Mouse (Mus musculus) erythroid progenitor cell, adult 5-6 weeks (primary cell): ENCODE data around the gene Mapk8ip3. TPM values are rescaled to one million over a fixed set of nuclear protein-coding genes. Genes with fewer than 3 reads are reported as not detected.

ENCODE experiments used
- ATAC-seq: replicated peaks from 2 replicates; pipeline ENCODE4 v1.8.0; 2016; ENCODE audit warnings: moderate number of reproducible peaks, mild to moderate bottlenecking, moderate TSS enrichment, inconsistent platforms; ENCODE audit not compliant: poor library complexity, low FRiP score, severe bottlenecking
- total RNA-seq, 2 experiments: library from RNA; stranded (forward) in 1 of 2; stranded (reverse) in 1 of 2; fragments of 150-400 nt in 1 of 2; fragments of 186-747, 209-891 nt in 1 of 2; gene quantifications; 2 replicates each; pipeline versions ENCODE4 v1.2.3 to v1.2.4; 2015 to 2017; ENCODE audit warnings: low replicate concordance in 2 of 2

The Mapk8ip3 gene
- total RNA-seq, 2 experiments from 2014 or later = 132 to 268 TPM

- no peak for ATAC-seq
Measured at GRCm38 (mm10) chr17:24856589-24856988, 80.2 kb downstream of the Mapk8ip3 start.

GRCm38 (mm10) chr17:24855838-24856464 is 80.8 kb downstream of the Mapk8ip3 start:
- ATAC-seq = no peak

GRCm38 (mm10) chr17:24851381-24852125 is 85.2 kb downstream of the Mapk8ip3 start:
- no peak for ATAC-seq

DNA sequence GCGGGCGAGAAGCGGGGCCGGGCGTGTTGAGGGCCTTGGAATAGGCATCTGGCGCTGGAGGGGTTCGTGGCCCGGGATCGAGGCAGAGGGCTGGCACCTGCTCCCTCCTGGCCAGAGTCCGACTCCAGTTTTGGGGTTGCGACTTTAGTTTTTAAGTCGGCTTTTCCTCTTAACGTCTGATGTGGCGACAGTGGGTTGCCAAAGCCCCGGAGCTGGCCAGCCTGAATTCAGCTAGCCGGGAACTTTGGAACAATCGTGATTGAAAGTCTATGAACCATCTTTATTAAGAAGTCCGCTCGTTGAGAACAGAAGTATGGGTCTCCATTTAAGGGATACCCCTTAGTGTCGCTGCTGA is 86.0 kb downstream of the Mapk8ip3 start:
- no peak for ATAC-seq

GRCm38 (mm10) chr17:24850065-24850772 is 86.6 kb downstream of the Mapk8ip3 start, which contains the start of gene Fahd1:
Fahd1 (minus strand) TSS chr17:24850364.
- ATAC-seq = peak; percentile 84

DNA sequence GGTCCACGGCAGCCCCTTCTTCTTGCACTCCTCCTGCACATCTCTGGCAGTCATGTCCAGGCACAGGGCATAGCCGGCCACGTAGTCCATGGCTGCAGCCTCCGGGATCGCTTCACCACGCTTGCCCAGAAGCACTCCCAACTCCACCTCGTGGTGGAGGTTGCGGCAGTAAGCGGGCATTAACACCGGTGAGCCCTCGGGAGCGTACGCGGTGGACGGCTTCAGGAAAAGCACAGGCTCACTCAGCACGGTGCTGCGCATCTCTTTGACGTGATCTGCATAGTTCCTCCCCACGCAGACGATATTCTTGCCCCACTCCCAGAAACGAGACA is 87.1 kb downstream of the Mapk8ip3 start:
- peak; percentile 55 for ATAC-seq

DNA sequence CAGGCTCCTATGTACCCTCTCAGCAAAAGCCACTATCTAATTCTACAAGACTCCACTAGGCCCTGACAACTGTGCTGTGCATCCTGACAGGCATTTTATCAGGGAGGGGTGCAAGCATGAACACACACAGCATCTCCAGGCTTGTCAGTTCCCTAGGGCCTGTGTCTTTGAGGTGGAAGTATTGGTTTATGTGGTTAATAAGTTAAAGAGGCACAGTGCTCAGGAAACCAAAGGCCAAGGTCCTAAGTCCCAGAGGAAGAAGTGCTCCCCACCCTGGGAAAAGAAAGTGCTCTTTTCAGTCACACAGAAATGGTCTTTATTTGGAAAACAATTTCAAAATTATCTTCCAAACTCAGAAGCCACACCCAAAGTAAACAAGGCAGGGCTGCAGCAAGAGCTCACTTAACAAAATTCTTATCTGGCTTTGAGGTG is 88.2 kb downstream of the Mapk8ip3 start:
- ATAC-seq = peak; percentile 40

- ATAC-seq = no peak
Measured at GRCm38 (mm10) chr17:24847386-24847785, 89.4 kb downstream of the Mapk8ip3 start.

- ATAC-seq = no peak
Measured at GRCm38 (mm10) chr17:24844525-24844924, 92.3 kb downstream of the Mapk8ip3 start.

- peak; percentile 77 for ATAC-seq
Measured at GRCm38 (mm10) chr17:24842631-24843030, 94.1 kb downstream of the Mapk8ip3 start.

Other genes starting within 250 kb of the Mapk8ip3 start
- gene Syngr3, start 247.0 kb downstream of the Mapk8ip3 start, total RNA-seq (2015; ENCODE audit: low replicate concordance) = not detected in 2 replicates
- gene Syngr3, start 247.0 kb downstream of the Mapk8ip3 start, total RNA-seq (2017; ENCODE audit: low replicate concordance) = not detected in 2 replicates
- gene Gfer, start 240.8 kb downstream of the Mapk8ip3 start, total RNA-seq (2015; ENCODE audit: low replicate concordance) = 9.6 and 15.9 TPM in 2 replicates
- gene Gfer, start 240.8 kb downstream of the Mapk8ip3 start, total RNA-seq (2017; ENCODE audit: low replicate concordance) = 14.0 and 15.7 TPM in 2 replicates
- not detected in 2 replicates for gene Noxo1, start 240.7 kb downstream of the Mapk8ip3 start, total RNA-seq (2015; ENCODE audit: low replicate concordance)
- not detected in 2 replicates for gene Noxo1, start 240.7 kb downstream of the Mapk8ip3 start, total RNA-seq (2017; ENCODE audit: low replicate concordance)
- 5.8 and 10.1 TPM in 2 replicates for gene Tbl3, start 229.3 kb downstream of the Mapk8ip3 start, total RNA-seq (2015; ENCODE audit: low replicate concordance)
- 4.8 and 9.0 TPM in 2 replicates for gene Tbl3, start 229.3 kb downstream of the Mapk8ip3 start, total RNA-seq (2017; ENCODE audit: low replicate concordance)
- not detected in 2 replicates for gene Rnf151, start 218.9 kb downstream of the Mapk8ip3 start, total RNA-seq (2015; ENCODE audit: low replicate concordance)
- not detected in 2 replicates for gene Rnf151, start 218.9 kb downstream of the Mapk8ip3 start, total RNA-seq (2017; ENCODE audit: low replicate concordance)
- 1,299 and 1,601 TPM in 2 replicates for gene Rps2, start 218.9 kb downstream of the Mapk8ip3 start, total RNA-seq (2015; ENCODE audit: low replicate concordance)
- 315 and 526 TPM in 2 replicates for gene Rps2, start 218.9 kb downstream of the Mapk8ip3 start, total RNA-seq (2017; ENCODE audit: low replicate concordance)
- 178 and 200 TPM in 2 replicates for gene Ndufb10, start 212.5 kb downstream of the Mapk8ip3 start, total RNA-seq (2015; ENCODE audit: low replicate concordance)
- gene Ndufb10, start 212.5 kb downstream of the Mapk8ip3 start, total RNA-seq (2017; ENCODE audit: low replicate concordance) = 84.0 and 122 TPM in 2 replicates
- not detected in 2 replicates for gene Rpl3l, start 209.2 kb downstream of the Mapk8ip3 start, total RNA-seq (2015; ENCODE audit: low replicate concordance)
- gene Rpl3l, start 209.2 kb downstream of the Mapk8ip3 start, total RNA-seq (2017; ENCODE audit: low replicate concordance) = not detected in 2 replicates
- 108 and 112 TPM in 2 replicates for gene Msrb1, start 200.3 kb downstream of the Mapk8ip3 start, total RNA-seq (2015; ENCODE audit: low replicate concordance)
- gene Msrb1, start 200.3 kb downstream of the Mapk8ip3 start, total RNA-seq (2017; ENCODE audit: low replicate concordance) = 29.5 and 61.6 TPM in 2 replicates
- gene Hs3st6, start 184.0 kb downstream of the Mapk8ip3 start, total RNA-seq (2015; ENCODE audit: low replicate concordance) = not detected in 2 replicates
- gene Hs3st6, start 184.0 kb downstream of the Mapk8ip3 start, total RNA-seq (2017; ENCODE audit: low replicate concordance) = not detected in 2 replicates
- gene Meiob, start 132.7 kb downstream of the Mapk8ip3 start, total RNA-seq (2015; ENCODE audit: low replicate concordance) = not detected in 2 replicates
- gene Meiob, start 132.7 kb downstream of the Mapk8ip3 start, total RNA-seq (2017; ENCODE audit: low replicate concordance) = not detected in 2 replicates
- 350 and 357 TPM in 2 replicates for gene Hagh, start 96.8 kb downstream of the Mapk8ip3 start, total RNA-seq (2015; ENCODE audit: low replicate concordance)
- 157 and 279 TPM in 2 replicates for gene Hagh, start 96.8 kb downstream of the Mapk8ip3 start, total RNA-seq (2017; ENCODE audit: low replicate concordance)
- 50.5 and 87.6 TPM in 2 replicates for gene Fahd1, start 86.6 kb downstream of the Mapk8ip3 start, total RNA-seq (2015; ENCODE audit: low replicate concordance)
- gene Fahd1, start 86.6 kb downstream of the Mapk8ip3 start, total RNA-seq (2017; ENCODE audit: low replicate concordance) = 73.2 and 83.4 TPM in 2 replicates
- gene Igfals, start 71.0 kb downstream of the Mapk8ip3 start, total RNA-seq (2015; ENCODE audit: low replicate concordance) = 0.84 TPM in 1 of 2 replicates, not detected in the other
- not detected in 2 replicates for gene Igfals, start 71.0 kb downstream of the Mapk8ip3 start, total RNA-seq (2017; ENCODE audit: low replicate concordance)
- gene Nubp2, start 50.6 kb downstream of the Mapk8ip3 start, total RNA-seq (2015; ENCODE audit: low replicate concordance) = 31.9 and 50.8 TPM in 2 replicates
- gene Nubp2, start 50.6 kb downstream of the Mapk8ip3 start, total RNA-seq (2017; ENCODE audit: low replicate concordance) = 35.0 and 44.1 TPM in 2 replicates
- 84.0 and 90.5 TPM in 2 replicates for gene Spsb3, start 50.3 kb downstream of the Mapk8ip3 start, total RNA-seq (2015; ENCODE audit: low replicate concordance)
- 47.5 and 65.7 TPM in 2 replicates for gene Spsb3, start 50.3 kb downstream of the Mapk8ip3 start, total RNA-seq (2017; ENCODE audit: low replicate concordance)
- gene Eme2, start 41.9 kb downstream of the Mapk8ip3 start, total RNA-seq (2015; ENCODE audit: low replicate concordance) = 6.3 and 14.4 TPM in 2 replicates
- gene Eme2, start 41.9 kb downstream of the Mapk8ip3 start, total RNA-seq (2017; ENCODE audit: low replicate concordance) = 12.7 and 24.5 TPM in 2 replicates
- 8.3 and 9.6 TPM in 2 replicates for gene Mrps34, start 41.9 kb downstream of the Mapk8ip3 start, total RNA-seq (2015; ENCODE audit: low replicate concordance)
- 9.1 and 19.4 TPM in 2 replicates for gene Mrps34, start 41.9 kb downstream of the Mapk8ip3 start, total RNA-seq (2017; ENCODE audit: low replicate concordance)
- 151 and 169 TPM in 2 replicates for gene Nme3, start 40.5 kb downstream of the Mapk8ip3 start, total RNA-seq (2015; ENCODE audit: low replicate concordance)
- gene Nme3, start 40.5 kb downstream of the Mapk8ip3 start, total RNA-seq (2017; ENCODE audit: low replicate concordance) = 95.5 and 101 TPM in 2 replicates
- 33.2 and 39.0 TPM in 2 replicates for gene Jpt2, start 23.7 kb upstream of the Mapk8ip3 start, total RNA-seq (2015; ENCODE audit: low replicate concordance)
- gene Jpt2, start 23.7 kb upstream of the Mapk8ip3 start, total RNA-seq (2017; ENCODE audit: low replicate concordance) = 21.4 and 25.6 TPM in 2 replicates
- 49.9 and 54.4 TPM in 2 replicates for gene Cramp1l, start 78.8 kb upstream of the Mapk8ip3 start, total RNA-seq (2015; ENCODE audit: low replicate concordance)
- gene Cramp1l, start 78.8 kb upstream of the Mapk8ip3 start, total RNA-seq (2017; ENCODE audit: low replicate concordance) = 38.1 and 53.4 TPM in 2 replicates
- gene Ift140, start 79.1 kb upstream of the Mapk8ip3 start, total RNA-seq (2015; ENCODE audit: low replicate concordance) = 129 and 130 TPM in 2 replicates
- gene Ift140, start 79.1 kb upstream of the Mapk8ip3 start, total RNA-seq (2017; ENCODE audit: low replicate concordance) = 239 and 264 TPM in 2 replicates
- not detected in 2 replicates for gene Tmem204, start 146.6 kb upstream of the Mapk8ip3 start, total RNA-seq (2015; ENCODE audit: low replicate concordance)
- gene Tmem204, start 146.6 kb upstream of the Mapk8ip3 start, total RNA-seq (2017; ENCODE audit: low replicate concordance) = not detected in 2 replicates
- gene Telo2, start 179.0 kb upstream of the Mapk8ip3 start, total RNA-seq (2015; ENCODE audit: low replicate concordance) = 3.2 and 5.0 TPM in 2 replicates
- 10.5 and 42.6 TPM in 2 replicates for gene Telo2, start 179.0 kb upstream of the Mapk8ip3 start, total RNA-seq (2017; ENCODE audit: low replicate concordance)
- not detected in 2 replicates for gene Ptx4, start 183.8 kb upstream of the Mapk8ip3 start, total RNA-seq (2015; ENCODE audit: low replicate concordance)
- not detected in 2 replicates for gene Ptx4, start 183.8 kb upstream of the Mapk8ip3 start, total RNA-seq (2017; ENCODE audit: low replicate concordance)
- gene Clcn7, start 196.4 kb upstream of the Mapk8ip3 start, total RNA-seq (2015; ENCODE audit: low replicate concordance) = 17.3 and 23.1 TPM in 2 replicates
- gene Clcn7, start 196.4 kb upstream of the Mapk8ip3 start, total RNA-seq (2017; ENCODE audit: low replicate concordance) = 20.0 and 22.6 TPM in 2 replicates
- gene Ccdc154, start 225.5 kb upstream of the Mapk8ip3 start, total RNA-seq (2015; ENCODE audit: low replicate concordance) = not detected in 2 replicates
- 2.6 TPM in 1 of 2 replicates, not detected in the other for gene Ccdc154, start 225.5 kb upstream of the Mapk8ip3 start, total RNA-seq (2017; ENCODE audit: low replicate concordance)
- gene Gm38655, start 238.5 kb upstream of the Mapk8ip3 start, total RNA-seq (2015; ENCODE audit: low replicate concordance) = not detected in 2 replicates
- gene Gm38655, start 238.5 kb upstream of the Mapk8ip3 start, total RNA-seq (2017; ENCODE audit: low replicate concordance) = not detected in 2 replicates
- 5.0 and 7.9 TPM in 2 replicates for gene BC003965, start 247.6 kb upstream of the Mapk8ip3 start, total RNA-seq (2015; ENCODE audit: low replicate concordance)
- gene BC003965, start 247.6 kb upstream of the Mapk8ip3 start, total RNA-seq (2017; ENCODE audit: low replicate concordance) = 2.0 and 3.5 TPM in 2 replicates